Mouse (Mus musculus) mouse trophoblast stem cell (cell line): ENCODE measurements around the gene Pxdc1.

Source experiments
- in situ Hi-C, 2 experiments: fragments of 300-500 bp; cut with MseI, MboI; formaldehyde crosslinking; loops; 2 replicates in 1 of 2; 3 replicates in 1 of 2; pipeline ENCODE4 v1.15.1; 2025

Gene Pxdc1

DNA sequence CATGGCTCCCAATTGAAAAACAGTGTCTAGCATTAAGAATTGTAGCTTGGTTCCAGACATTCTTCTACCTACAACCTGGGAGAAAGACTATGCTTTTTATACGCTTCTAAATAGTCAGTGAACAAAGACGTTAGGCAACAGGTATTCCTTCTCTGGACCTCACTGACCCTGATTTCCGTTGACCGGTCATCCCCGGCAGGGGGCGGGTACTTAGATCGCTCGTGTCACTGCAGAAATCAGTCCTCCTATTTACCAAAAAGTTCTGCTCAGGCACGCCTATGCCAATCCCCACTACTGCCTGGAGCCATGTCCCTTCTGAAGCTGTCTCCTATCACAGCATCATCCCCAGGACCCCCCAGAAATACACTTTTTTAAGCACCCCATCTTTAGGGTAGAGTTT lies at the start of gene Pxdc1:
TSS of gene Pxdc1 (minus strand) at position 96 of the 400 bp plus-strand sequence.
- in situ Hi-C loops = loop anchor here (5.0 to 10.0 kb wide), 3 partner anchors 71 to 209 kb away; no protein-coding TSS in a partner anchor

DNA sequence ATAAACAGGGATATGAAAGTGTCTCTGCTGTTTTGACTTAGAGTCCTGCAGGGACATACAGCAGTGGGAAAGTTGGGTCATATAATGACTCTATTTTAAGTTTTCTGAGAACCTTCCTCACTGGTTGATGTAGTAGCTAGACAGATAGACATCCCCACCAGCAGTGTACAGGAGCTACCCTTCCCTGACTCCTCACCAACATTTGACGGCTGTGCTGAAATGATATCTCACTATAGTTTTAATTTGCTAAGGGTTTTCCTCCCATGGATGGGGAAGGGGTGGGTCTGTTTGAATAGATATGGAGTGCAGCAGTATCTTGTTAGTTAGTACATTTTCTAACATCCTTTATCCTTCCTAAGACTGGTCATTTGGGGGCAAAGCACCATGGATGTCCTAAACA lies 47.3 kb upstream of the Pxdc1 start:
- in situ Hi-C loops = no loop called here

DNA sequence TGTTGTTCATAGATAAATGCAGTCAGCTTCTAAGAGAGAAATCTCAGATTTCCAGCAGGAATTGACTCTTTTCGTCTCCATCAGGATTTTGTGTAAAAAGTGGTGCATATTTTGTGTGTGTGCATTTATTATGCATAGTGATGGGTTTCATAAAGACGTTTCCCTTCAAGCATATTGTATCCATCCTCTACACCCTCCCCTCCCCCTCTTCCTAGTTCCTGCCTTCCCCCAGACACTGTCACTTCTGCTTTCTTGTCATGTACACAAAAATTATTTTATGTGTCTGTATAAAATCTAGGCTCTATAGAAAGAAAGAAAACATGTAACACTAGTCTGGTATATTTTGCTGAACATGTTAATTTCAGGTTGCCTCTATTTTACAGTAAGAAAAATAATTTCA lies 46.8 kb upstream of the Pxdc1 start:
- in situ Hi-C loops = no loop called here

DNA sequence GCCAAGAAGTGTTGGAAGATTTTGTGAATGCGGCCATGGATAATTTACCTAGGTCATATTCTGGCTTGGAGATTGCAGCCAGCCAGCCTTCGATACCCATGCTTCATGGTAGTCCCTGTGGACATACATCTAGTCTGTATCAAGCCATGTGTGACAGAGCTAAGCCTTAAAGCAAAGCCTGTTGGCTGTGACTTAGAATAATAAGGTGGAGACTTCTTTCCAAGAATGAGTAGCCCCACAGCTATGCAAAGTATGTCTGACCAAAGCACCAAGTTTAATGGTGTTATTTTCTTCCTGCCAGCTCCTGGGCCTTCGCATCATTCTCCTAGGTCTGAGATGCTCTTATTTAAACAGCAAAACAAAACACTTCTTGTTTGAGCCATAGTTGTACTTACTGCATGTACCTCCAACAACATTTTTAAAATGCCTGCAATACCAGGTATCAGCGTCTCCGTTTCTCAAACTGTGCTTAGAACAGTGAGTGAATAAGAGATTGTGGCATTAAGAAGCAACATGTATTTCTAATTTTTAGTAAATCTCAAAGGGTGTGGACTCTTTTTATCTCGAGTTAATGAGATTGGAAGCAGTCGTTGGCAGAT lies 43.5 kb upstream of the Pxdc1 start:
- in situ Hi-C loops = no loop called here

DNA sequence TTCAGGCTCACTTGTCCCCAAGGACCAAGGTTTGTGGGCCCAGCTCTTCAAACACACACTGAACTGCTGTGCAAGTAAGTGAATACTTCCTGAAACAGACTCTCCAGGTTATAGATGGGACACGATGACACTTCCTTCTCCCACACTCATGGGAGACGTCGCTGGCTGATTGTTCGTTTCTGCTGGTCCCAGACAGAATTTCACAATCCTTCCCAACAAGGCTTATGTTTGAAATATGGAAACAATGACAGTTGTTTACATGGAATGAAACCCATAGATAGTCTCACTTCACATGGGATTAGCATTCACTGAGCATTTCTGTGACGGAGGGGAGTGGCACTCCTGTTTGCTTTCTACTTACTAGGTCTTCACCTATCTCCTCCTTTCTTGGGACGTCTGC lies 39.8 kb upstream of the Pxdc1 start:
- in situ Hi-C loops = no loop called here

DNA sequence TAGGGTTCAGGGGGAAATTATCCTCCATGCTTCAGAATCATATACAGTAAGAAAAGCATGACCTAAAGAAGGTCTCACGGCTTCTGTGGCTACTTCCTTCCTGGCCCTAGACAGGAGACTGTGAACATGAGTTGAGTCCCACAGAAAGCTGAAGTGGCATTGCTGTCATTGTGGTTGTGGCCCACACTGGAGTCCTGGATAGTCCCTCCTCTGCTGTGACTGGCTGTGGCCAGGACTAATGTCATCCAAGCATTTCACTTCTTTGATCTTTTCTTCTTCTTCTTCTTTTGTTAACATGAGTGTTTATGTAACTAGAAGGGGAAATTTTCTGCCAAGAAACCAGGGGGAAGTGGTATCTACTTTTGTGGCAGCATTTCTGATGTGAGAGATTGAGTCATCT lies 37.8 kb upstream of the Pxdc1 start:
- in situ Hi-C loops = no loop called here

DNA sequence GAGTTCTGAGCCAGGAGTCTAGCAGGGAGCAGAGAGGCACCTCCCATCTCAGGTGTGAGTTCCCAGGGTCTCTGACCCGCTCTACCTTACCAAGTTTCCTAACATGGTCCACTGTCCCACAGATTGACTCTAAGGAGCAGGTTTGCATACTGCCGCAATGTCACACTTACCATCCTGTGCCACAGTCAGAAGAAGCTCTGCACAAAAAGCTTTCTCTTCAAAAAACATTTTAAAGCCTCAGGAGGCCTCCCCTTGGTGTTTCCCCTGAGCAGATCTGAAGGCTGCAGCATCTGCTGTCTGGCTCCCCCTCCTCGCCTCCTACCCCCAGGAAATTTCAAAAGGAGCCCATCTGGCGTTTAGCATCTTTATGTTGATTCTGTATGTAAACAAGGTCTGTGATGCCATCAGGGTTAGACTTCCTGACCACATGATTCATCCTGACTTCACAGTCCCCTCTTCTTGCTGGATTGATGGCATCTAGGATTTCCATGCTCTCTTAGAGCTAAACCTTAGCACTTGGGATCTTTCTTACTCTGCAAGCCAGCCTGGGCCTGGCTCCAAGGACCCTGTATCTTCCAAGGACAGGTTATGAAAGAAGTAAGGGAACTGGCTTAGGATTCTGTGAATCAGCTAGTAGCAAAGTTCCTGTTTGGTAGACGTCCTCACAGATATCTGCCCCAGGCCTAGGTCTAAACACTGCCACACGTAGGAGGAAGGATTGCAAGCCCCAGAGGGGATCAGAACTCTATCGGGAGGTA lies 31.9 kb upstream of the Pxdc1 start:
- in situ Hi-C loops = no loop called here

DNA sequence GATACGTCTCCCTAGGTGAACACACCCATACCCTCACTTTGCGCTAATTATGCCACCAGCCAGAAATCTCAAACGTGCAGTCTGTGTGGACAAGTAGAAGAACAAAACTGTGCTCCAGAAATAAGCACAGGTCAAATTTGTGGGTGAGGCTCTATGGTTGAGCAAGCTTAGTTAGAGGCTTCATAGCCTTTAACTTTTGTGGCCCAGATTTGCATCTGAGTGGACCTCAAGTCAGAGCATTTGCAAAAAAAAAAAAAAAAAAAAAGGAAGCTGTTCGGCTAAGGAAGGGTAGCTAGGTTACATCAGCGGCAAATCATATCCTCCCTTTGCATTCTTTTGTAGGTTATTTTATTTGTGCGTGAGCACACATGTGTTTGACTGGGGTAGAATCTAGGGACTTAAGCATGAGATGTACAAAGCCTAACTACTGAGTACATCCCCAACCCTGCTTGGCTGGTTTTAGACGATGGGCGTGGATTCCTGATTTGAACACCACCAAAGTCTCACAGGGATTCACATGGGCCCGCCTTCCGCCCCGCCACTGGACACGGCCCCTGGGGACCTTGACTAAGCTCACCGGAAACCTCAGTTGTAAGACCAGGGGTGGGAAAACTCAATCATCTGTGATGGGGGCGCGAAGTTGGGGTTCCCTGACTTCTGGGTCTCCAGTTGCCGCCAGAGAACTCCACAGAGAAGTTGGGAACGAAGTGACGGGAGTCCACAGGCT lies 30.6 kb upstream of the Pxdc1 start:
- in situ Hi-C loops = no loop called here

DNA sequence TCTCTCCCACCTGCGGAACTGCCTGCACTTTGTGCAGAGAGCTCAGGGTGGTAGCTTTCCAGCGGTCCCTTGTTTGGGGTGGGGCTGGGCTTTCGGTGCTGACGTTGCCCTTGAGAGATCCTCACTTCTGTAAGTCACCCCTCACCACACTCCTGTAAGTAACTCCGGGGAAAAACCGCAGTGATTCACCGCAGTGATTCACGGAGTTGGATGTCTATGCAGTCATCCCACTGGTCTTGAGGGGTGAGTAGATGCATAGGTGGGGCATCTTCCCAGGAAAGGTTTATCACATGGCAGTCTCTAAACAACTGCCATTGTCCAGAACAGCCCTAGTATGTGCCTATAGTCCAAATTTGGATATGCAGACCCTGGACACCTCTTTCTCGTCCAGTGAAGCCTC lies 30.0 kb upstream of the Pxdc1 start:
- in situ Hi-C loops = no loop called here

DNA sequence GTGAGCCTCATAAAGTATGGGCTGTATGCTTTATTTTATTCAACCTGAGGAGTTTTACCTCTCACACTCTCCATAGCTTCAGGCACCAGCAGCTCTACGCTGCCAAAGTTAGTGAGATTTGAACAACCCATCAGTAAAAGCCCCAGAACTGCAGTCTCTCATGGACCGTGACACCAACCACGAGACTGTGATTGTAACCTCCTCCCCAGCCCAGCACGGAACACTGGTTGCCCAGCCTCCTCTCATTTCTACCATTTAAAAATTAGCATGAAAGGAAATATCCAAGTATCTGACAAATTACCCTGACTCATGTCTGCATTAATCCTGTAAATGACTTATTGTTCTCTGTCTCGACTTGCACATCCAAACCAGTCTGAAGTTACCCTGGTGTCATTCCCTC lies 23.2 kb upstream of the Pxdc1 start:
- in situ Hi-C loops = no loop called here

DNA sequence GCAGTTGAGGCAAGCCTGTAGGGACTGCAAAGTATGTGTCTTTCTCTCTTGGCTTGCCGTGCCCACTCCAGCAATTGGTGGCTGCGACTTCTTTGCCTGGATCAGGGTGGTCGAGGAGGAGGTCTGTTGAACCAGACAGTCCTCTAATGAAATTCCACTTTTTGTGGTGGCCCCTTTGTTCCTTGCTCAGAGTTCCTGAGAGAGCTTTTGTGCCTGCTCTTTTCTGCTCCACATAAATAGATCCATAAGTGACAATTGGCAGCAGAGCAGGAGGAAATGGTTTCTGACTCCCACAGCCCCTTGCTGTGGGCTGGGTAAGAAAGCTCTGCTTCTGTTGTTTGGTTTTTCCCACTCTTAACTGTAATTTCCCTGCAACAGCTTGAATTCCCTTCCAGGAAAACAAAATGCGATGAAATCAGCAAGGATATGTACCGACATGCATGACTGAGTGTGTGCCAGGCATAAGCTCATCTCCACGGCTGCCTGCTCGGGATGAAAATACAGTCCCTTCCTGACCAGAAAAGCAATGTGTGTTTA lies 22.6 kb upstream of the Pxdc1 start:
- in situ Hi-C loops = no loop called here

DNA sequence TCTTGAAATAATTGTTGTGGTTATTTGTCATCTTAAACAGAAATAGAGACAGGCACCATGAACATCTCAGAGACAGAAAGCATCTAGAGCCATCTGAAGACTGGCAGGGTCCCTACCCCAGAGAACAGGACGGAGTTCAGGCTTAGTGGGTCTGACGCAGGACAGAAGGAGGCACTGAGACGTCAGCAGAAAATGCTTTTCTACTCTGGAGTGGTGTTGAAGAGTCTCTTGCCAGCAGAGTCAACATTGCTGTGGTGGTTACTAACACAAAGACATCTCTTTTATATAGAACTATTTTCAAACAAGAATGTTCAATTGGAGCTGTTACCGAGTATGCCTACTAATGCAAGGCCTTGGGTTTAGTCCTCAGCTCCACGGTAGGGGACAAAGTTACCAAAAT lies 20.1 kb upstream of the Pxdc1 start:
- in situ Hi-C loops = no loop called here

DNA sequence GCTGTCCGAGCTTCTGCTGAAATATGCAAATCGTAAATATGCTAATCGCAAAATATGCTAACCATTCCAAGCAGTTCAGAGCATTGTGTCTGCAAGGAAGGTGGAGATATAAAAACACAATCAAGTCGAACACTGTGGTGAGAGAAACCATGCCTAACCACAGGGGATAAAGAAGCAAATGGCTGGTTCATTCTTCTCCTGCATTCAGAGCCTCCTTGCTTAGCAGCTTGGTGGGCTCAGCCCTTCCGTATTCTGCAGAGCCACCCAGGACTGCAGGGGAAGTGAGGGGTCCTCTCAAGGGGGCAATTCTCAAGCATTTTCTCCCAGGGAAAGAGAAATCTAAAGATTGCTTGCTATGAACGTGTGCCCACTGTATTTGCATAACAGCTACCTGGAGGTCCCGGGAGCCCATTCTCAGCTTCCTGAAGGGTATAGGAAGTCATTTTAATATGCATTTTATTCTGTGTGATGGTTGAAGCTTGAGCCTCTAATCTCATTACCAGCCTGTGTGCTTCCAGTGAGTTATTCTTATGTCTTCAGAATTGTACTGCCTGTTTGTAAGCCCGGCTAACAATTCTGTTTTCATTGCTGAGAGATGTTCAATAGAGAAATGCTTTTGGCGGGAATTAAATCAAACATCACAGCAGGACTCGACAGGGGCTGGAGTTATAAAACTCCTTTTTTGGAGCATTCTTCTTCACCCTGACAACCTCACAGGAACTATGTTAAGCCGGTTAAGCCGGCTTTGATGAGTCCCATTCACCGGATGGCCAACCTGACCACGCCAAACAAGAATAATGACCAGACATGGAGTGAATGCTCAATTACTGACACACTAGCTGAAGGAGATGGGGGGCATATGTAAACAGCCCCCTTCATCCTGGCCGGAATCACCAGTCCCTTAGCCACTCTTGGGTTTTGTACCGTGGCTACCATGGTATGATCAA lies 16.9 kb upstream of the Pxdc1 start:
- in situ Hi-C loops = no loop called here

DNA sequence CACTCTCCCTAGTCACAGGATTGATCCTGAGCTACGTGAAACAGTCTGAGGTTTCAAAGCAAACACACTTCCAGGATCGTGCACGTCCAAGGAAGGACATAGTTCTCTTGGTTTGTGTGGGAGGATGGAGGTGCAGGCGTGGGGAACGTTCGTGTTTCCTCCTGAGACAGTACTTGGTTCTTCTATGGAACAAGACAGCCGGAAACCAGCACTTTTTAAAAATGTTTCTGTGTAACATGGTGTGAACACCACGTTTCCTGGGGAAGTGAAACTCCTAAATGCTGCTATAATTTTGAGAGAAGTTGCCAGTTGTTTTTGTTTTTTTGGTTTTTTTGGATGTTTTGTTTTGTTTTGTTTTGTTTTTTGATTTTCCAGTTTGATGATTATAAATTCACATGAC lies 13.9 kb upstream of the Pxdc1 start:
- in situ Hi-C loops = no loop called here

DNA sequence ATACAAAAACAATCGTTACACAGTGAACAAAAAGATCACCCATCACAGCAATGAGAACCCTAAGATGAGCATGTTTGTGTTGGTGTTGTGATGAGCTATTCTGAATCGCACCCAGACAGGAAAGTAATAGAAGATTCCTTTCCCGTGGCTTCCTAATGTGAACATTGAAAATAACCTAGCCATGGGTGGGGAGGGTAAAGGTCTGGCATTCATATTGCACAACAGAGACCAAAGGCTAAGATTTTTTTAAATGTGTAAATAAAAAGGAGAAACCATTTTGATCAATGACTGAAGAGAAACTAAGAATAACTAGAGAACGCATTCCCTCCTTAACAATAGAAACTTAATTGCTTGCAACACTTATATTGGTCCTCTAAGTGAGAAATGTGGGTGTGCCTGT lies 11.8 kb upstream of the Pxdc1 start:
- in situ Hi-C loops = no loop called here

DNA sequence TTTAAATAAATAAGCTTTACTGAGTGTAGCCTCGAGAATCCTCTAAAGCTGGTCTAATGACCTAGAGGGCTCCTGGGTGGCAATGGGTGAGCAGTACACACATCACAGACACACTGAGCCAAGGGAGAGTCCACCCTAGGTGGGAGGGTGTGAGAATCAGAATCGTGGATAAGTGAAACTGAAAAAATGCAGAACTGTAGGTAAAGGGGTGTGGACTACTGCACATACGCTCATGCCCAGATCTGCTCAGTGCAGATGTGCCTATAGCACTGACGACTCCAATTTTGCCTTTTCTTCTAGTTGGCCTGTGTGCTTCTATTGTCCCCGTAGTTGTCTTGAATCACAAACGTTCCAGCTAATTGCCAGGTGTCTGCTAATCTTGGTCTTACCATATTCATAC lies 10.5 kb upstream of the Pxdc1 start:
- in situ Hi-C loops = no loop called here

DNA sequence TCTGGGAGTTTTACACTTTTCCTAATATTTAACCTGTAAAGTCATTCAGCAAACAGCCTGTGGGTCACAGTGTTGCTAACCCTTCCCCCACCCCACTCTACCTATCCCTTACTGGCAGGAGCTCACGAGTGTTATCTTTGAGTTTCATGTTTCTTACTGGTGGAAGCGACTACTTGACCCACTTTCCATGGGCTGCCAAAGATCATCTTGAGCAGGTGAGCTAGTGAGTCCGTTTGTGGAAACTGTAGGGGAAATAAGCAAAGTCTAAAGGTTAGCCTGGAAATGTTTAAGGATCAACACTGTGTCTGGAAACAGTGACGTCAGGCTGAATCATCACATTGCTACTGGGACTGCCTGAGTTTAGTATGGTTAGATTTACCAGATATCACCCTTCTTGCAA lies 6.2 kb upstream of the Pxdc1 start:
- in situ Hi-C loops = loop anchor here (10.0 kb wide), 2 partner anchors 65 to 135 kb away; no protein-coding TSS in a partner anchor

DNA sequence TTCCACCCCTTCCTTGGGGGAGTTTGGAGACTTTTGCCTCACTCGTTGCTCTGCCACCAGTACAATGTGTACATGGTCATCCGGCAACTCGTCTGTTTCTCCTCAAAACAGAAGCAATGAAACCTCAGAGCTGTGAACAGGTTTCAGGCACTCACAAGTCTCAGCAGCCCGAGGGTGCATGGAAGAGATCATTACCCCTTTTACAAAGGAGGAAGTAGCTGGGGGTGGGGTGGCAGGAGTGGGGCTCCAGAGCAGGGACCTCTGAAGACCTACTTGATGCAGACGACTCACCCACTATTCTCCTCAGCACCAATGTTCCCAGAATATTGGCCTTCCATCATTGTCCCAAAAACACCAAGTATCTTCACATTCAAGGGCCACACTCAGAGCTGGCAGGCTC lies 3.1 kb upstream of the Pxdc1 start:
- in situ Hi-C loops = loop anchor here (10.0 kb wide), 2 partner anchors 68 to 138 kb away; no protein-coding TSS in a partner anchor

DNA sequence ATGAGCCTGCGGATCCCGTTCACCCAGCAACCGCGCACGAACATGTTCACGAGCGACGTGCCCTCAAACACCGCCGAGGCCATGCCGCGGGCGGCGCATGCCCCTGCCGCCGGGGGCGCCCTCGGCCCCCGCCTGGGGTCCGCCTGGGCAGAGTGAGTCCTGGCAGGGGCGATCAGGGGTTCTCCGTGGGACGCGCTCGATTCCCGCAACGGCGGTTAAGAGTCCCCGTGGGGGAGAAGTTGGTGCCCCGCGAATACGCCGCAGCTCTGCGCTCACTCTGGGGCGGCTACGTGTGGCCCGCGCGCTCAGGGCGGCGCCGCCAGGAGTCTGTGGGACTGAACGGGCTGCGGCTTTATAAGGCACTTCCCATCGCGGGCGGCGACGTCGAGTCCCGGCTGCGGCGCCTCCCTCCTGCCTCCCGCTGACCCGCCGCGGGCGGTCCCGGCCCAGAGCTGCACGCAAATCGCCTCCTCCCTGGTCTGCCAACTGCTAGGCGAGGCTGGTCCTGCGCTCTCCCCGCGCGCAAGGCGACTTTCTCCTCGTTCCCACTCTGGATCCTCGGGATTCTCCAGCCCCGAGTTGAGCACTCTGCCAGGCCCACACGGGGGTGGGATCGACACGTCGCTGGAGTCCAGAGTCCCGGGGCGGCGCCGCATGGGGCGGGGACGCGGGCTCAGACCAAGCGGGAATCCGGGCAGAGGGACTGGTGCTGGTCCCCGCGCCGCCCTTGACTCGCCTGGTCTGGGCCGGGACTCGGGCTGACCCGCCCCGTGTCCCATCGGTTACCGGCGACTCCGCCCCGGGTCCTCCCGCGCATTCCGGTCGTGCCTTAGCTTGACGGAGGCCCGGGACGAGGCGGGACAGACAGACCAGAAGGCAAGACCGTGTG lies 689 bp downstream of the Pxdc1 start:
- in situ Hi-C loops = loop anchor here (5.0 to 10.0 kb wide), 3 partner anchors 72 to 210 kb away; no protein-coding TSS in a partner anchor

DNA sequence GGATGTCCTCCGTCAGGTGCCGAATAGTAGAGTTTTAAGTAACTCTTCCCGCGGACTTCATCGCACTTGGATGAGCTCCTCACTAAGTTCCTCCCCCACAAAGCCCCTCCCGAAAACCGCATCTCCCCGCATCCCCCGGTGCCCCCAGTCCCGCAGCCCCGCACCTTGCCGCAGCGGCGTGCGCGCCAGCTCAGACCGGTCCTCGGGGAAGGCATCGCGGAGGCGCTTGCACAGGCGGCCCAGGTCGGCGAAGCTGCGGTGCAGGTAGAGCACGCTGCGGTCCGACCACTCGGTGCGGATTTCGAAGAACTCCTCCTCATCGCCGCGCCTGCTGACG lies 1.3 kb downstream of the Pxdc1 start:
- in situ Hi-C loops = loop anchor here (5.0 to 10.0 kb wide), 3 partner anchors 73 to 210 kb away; no protein-coding TSS in a partner anchor
